Mouse (Mus musculus): ENCODE results near the gene Ccdc177.

DNA sequence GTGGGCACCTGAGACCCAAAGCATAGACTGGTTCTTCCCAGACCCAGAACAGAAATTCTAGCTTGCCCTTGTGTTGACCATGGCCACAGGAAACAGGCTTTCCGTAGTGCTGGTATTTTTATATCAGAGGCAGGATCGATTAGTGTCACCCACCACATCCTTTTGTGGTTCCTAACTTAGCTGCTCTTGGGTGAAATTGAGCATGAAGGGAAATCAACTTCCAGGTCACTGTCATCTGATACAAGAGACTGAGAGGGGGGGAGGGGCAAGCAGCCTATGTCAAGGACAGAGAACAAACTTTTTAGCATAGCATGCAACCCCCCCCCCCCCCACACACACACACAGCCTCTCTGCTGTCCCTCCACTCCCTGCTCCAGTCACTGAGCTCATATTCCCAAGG, 41.3 kb downstream of the Ccdc177 start:
- TF ChIP-seq POLR2A (IDR thresholded peaks at IDR 0.05; ENCODE audit: borderline replicate concordance, control insufficient read depth, low read depth, low read length) (no peak), CTCF (IDR thresholded peaks at IDR 0.05; ENCODE audit: control insufficient read depth, insufficient read depth, low read length) (no peak)
